Mouse (Mus musculus) E14TG2a.4 (cell line): ENCODE measurements around the gene Eif4e3.
A peak's percentile ranks its signal among the peaks of the same experiment; 100 is the strongest.

Experiments used
- H3K27me3 ChIP-seq: 2 replicates; pipeline ENCODE4 v1.6.1; 2014; ENCODE audit warnings: low read length, control low read depth; ENCODE audit not compliant: insufficient read depth
- H3K36me3 ChIP-seq: 2 replicates; pipeline ENCODE4 v1.6.1; 2014; ENCODE audit warnings: low read length, control low read depth; ENCODE audit not compliant: insufficient read depth
- H3K4me1 ChIP-seq: replicated peaks from 2 replicates; pipeline ENCODE4 v1.6.1; 2014; ENCODE audit warnings: low read depth, low read length, control low read depth
- H3K4me3 ChIP-seq: replicated peaks from 2 replicates; pipeline ENCODE4 v1.5.1; 2014; ENCODE audit warnings: mild to moderate bottlenecking, low read length
- H3K9me3 ChIP-seq: 2 replicates; pipeline ENCODE4 v1.6.1; 2014; ENCODE audit warnings: low read length, control low read depth
- CTCF ChIP-seq: conservative IDR thresholded peaks from 2 replicates; pipeline ENCODE4 v1.5.1; 2014; ENCODE audit warnings: low read length
- NANOG ChIP-seq: IDR thresholded peaks from 2 replicates; pipeline ENCODE4 v1.6.1; 2014; ENCODE audit warnings: borderline replicate concordance, low read length, mixed read lengths
- POU5F1 ChIP-seq: IDR thresholded peaks from 2 replicates; pipeline ENCODE4 v1.6.1; 2014; ENCODE audit warnings: low read length, borderline replicate concordance

The Eif4e3 gene

DNA sequence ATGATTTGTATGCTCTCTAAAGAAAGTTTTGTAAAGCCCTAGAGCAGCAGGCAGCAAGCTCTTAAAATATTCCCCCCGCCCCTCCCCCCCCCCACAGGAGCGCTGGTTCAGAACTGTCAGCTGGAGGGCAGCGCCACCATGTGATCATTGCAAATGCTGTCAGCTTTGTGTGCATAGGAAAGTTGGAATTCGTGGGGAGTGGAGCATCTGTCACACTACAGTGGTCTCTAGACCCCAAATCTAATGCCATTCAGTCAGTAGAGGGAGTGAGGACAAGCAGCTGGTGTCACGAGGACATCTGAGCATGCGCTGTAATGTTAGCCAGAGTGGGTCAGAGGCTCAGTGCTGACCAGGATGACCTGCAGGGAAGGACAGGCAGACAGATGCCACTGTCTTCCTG lies 42.9 kb downstream of the Eif4e3 start:
- no peaks in the 10 kb centered on the region for H3K9me3 ChIP-seq
- TF ChIP-seq POU5F1 (no peak), CTCF (no peak), NANOG (no peak)
- no peaks in the 10 kb centered on the region for H3K36me3 ChIP-seq
- H3K4me1 ChIP-seq, result peaks cover 26% of the 10 kb centered on the region
- no peak overlapping the region for H3K4me3 ChIP-seq
- H3K27me3 ChIP-seq, result no peaks in the 10 kb centered on the region

DNA sequence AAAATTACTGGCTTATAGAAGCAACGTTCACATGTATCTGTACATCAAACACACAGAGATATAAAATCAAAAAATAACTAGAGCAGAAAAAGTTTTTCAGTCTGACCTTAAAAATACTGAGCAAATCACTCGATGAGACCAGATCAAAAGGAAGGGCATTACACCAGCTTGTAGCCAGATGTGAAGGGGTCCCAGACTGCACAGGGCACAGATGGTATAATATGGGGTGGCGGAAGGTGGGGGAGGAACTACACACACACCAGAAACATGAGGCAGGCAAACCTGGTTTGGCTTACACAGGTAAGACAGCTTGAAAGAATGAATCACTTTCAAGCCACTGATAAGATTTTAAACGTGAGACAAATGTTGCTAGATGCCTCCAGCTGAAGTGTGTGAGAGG lies 45.4 kb downstream of the Eif4e3 start:
- no peak for TF ChIP-seq NANOG
- Histone ChIP-seq H3K4me1 (peaks cover 47% of the 10 kb centered on the region), H3K27me3 (no peaks in the 10 kb centered on the region), H3K9me3 (no peaks in the 10 kb centered on the region), H3K4me3 (no peak overlapping the region), H3K36me3 (no peaks in the 10 kb centered on the region)

GRCm38 (mm10) chr6:99620471-99620870 lies 46.1 kb downstream of the Eif4e3 start:
- Histone ChIP-seq H3K27me3 (no peaks in the 10 kb centered on the region), H3K4me1 (peaks cover 48% of the 10 kb centered on the region), H3K36me3 (no peaks in the 10 kb centered on the region), H3K9me3 (no peaks in the 10 kb centered on the region), H3K4me3 (no peak overlapping the region)
- TF ChIP-seq POU5F1 (no peak), NANOG (no peak), CTCF (no peak)

DNA sequence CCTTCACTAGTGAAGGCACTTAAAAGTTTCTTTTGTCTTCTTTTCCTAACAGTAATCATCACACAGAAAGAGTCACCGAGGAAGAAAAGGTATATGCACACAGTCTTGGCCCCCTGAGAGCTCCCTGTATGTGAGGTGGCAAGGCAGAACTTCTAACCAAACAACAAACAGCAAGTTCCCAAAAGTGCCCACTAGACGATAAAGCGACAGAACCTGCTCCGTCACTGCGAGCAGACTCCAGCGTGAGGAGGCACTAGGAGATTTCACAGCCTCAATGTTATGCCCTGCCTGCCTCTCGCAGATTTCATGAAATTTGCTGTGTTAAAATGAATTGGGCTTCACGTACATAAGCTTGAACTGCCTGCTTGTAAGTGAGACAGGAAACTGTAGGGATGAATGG lies 46.6 kb downstream of the Eif4e3 start:
- no peaks in the 10 kb centered on the region for H3K36me3 ChIP-seq
- H3K9me3 ChIP-seq, result no peaks in the 10 kb centered on the region
- peaks cover 51% of the 10 kb centered on the region for H3K4me1 ChIP-seq
- H3K27me3 ChIP-seq, result no peaks in the 10 kb centered on the region
- H3K4me3 ChIP-seq, result no peak overlapping the region
- TF ChIP-seq POU5F1, result no peak
- TF ChIP-seq CTCF, result no peak
- no peak for TF ChIP-seq NANOG

DNA sequence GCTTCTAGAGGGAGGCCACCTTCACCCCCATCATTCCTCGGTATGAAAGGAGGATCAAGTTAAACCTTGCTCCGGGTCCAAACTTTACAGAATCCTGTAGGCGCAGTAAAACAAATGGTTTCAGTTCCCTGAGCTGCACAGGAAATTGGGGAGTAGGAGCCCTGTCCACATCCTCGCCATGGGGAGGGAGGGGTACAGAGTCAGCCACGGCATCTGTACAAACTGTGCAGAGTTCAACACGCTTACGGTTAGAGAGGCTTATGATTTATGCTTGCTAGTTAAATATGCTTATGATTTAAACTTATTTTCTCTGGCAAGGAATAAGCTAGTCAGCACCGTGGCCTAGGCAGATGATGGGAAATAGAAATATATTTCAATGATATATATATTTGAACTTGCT lies 47.1 kb downstream of the Eif4e3 start:
- H3K4me3 ChIP-seq, result no peak overlapping the region

GRCm38 (mm10) chr6:99617867-99618266 lies 48.7 kb downstream of the Eif4e3 start:
- no peak overlapping the region for H3K4me3 ChIP-seq
- peaks cover 56% of the 10 kb centered on the region for H3K4me1 ChIP-seq
- TF ChIP-seq NANOG (no peak), CTCF (no peak), POU5F1 (no peak)
- peaks cover 14% of the 10 kb centered on the region for H3K27me3 ChIP-seq
- no peaks in the 10 kb centered on the region for H3K9me3 ChIP-seq
- H3K36me3 ChIP-seq, result no peaks in the 10 kb centered on the region

More for the DNA sequence above, 47.1 kb downstream of the Eif4e3 start:
- Histone ChIP-seq H3K9me3 (no peaks in the 10 kb centered on the region), H3K27me3 (peaks cover 2% of the 10 kb centered on the region; the same call in 1 of the 2 replicates), H3K4me1 (peaks cover 56% of the 10 kb centered on the region), H3K36me3 (no peaks in the 10 kb centered on the region)
- TF ChIP-seq NANOG (no peak), CTCF (no peak), POU5F1 (no peak)

GRCm38 (mm10) chr6:99617415-99617814 lies 49.2 kb downstream of the Eif4e3 start:
- Histone ChIP-seq H3K4me1 (peaks cover 57% of the 10 kb centered on the region), H3K4me3 (no peak overlapping the region), H3K27me3 (peaks cover 14% of the 10 kb centered on the region), H3K36me3 (no peaks in the 10 kb centered on the region), H3K9me3 (no peaks in the 10 kb centered on the region)
- TF ChIP-seq POU5F1 (no peak), CTCF (no peak), NANOG (no peak)

- Histone ChIP-seq H3K36me3 (no peaks in the 10 kb centered on the region), H3K9me3 (no peaks in the 10 kb centered on the region), H3K4me1 (peaks cover 72% of the 10 kb centered on the region), H3K4me3 (peak overlapping the region; percentile 18), H3K27me3 (peaks cover 14% of the 10 kb centered on the region)
- TF ChIP-seq POU5F1 (no peak), CTCF (no peak), NANOG (peak; percentile 74)
Measured at GRCm38 (mm10) chr6:99615272-99615751, 51.3 kb downstream of the Eif4e3 start.

DNA sequence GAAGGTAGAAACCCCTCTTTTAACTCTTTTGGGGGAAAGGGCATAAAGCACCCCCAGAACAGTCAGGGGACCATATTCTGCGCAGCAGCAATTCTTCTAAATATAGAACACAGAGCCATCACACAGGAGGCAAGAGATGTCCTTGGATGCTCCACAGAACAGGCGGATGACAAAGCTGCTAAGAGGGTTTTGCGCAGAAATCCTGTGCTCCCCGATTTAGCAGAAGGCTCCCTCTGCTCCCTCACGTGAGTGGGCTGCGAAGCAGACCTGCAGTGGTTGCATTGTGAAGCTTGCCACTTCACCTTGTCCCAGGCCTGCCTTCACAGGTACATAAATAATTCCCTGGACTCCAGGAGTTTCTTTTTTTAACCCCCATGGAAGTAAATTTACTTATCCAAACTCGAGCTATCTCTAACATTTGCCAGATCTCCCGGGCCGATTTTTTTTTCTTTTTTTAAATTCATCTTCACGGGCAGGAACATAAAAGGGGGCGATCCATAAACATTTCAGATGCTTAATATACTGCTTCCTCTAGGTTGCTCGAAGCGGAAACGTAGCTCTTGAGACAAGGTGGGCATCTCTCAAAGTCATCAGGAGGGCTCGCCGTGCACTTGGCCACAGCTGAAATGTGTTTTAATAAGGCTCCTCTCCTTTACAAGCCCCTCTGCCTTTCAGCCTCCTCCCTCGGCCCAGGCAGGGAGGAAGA lies 51.9 kb downstream of the Eif4e3 start:
- H3K4me1 ChIP-seq, result peaks cover 72% of the 10 kb centered on the region
- TF ChIP-seq CTCF (no peak), POU5F1 (no peak), NANOG (no peak)
- peaks cover 14% of the 10 kb centered on the region for H3K27me3 ChIP-seq
- no peaks in the 10 kb centered on the region for H3K36me3 ChIP-seq
- peak overlapping the region; percentile 18 for H3K4me3 ChIP-seq
- no peaks in the 10 kb centered on the region for H3K9me3 ChIP-seq
